Mouse (Mus musculus) CH12.LX (cell line): ENCODE data around the gene Cyp2w1.

Source experiments
- CHD2 ChIP-seq: IDR thresholded peaks from 2 replicates; pipeline ENCODE4 v1.6.1; 2011; ENCODE audit warnings: low read length, improper control_type of control experiment
- CTCF ChIP-seq, 2 experiments: IDR thresholded peaks in 1 of 2; conservative IDR thresholded peaks in 1 of 2; 2 replicates each; pipeline ENCODE4 v1.5.1; 2011 to 2012; ENCODE audit warnings: low read depth in 2 of 2, low read length in 2 of 2, improper control_type of control experiment in 1 of 2, inconsistent platforms in 1 of 2, mild to moderate bottlenecking in 1 of 2, moderate library complexity in 1 of 2
- ELF1 ChIP-seq: IDR thresholded peaks from 2 replicates; pipeline ENCODE4 v1.6.1; 2014; ENCODE audit warnings: low read depth, mild to moderate bottlenecking, inconsistent platforms, low read length, improper control_type of control experiment
- EP300 ChIP-seq: IDR thresholded peaks from 2 replicates; pipeline ENCODE4 v1.6.1; 2011; ENCODE audit warnings: low read length, improper control_type of control experiment
- KAT2A ChIP-seq: IDR thresholded peaks from 2 replicates; pipeline ENCODE4 v1.6.1; 2012; ENCODE audit warnings: low read length, improper control_type of control experiment, inconsistent platforms; ENCODE audit not compliant: insufficient replicate concordance
- MXI1 ChIP-seq: IDR thresholded peaks from 2 replicates; pipeline ENCODE4 v1.6.1; 2011; ENCODE audit warnings: mild to moderate bottlenecking, low read depth, low read length, improper control_type of control experiment
- POLR2A ChIP-seq: IDR thresholded peaks from 2 replicates; pipeline ENCODE4 v1.6.1; 2011; ENCODE audit warnings: low read depth, mild to moderate bottlenecking, improper control_type of control experiment, low read length
- SIN3A ChIP-seq: IDR thresholded peaks from 2 replicates; pipeline ENCODE4 v1.6.1; 2012; ENCODE audit warnings: low read length, improper control_type of control experiment, inconsistent platforms
- SMC3 ChIP-seq: IDR thresholded peaks from 2 replicates; pipeline ENCODE4 v1.6.1; 2011; ENCODE audit warnings: low read depth, low read length, improper control_type of control experiment

GRCm38 (mm10) chr5:139378271-139378556, 25.8 kb downstream of the Cyp2w1 start:
- TF ChIP-seq KAT2A (no peak), SMC3 (no peak), POLR2A (no peak), CHD2 (no peak), SIN3A (no peak), MXI1 (no peak), EP300 (no peak), CTCF (conservative IDR thresholded peaks at IDR 0.05 in 1 of 2, IDR thresholded peaks at IDR 0.05 in 1 of 2; ENCODE audit: low read depth in 2 of 2, low read length in 2 of 2) (no peak), ELF1 (no peak)
